Mouse (Mus musculus): ENCODE results near the gene Proca1. TPM values are rescaled to one million over a fixed set of nuclear protein-coding genes. Genes with fewer than 3 reads are reported as not detected.
A peak's percentile ranks its signal among the peaks of the same experiment; 100 is the strongest.
"Not testable (repeated sequence)": the region's sequence is repeated elsewhere in the genome, so short reads cannot be mapped to it uniquely, and the experiment has no call there.

The Proca1 gene
- polyA plus RNA-seq, 1 experiment from 2014 or later: 2.9 TPM

GRCm38 (mm10) chr11:78184702-78185101 is 8.5 kb upstream of the Proca1 start:
- H3K9me3 ChIP-seq; ATAC-seq (ENCODE audit: insufficient number of reproducible peaks, insufficient read depth, low FRiP score, low TSS enrichment); H3K27ac ChIP-seq; H3K9ac ChIP-seq; H3K4me3 ChIP-seq; H3K27me3 ChIP-seq; H3K4me2 ChIP-seq (replicated peaks): not testable (repeated sequence)
- peaks cover 29% of the 10 kb centered on the region for H3K4me1 ChIP-seq
- H3K36me3 ChIP-seq: peaks cover 24% of the 10 kb centered on the region
- WGBS: 91% methylated on average over 6 of the region's 6 CpGs

DNA sequence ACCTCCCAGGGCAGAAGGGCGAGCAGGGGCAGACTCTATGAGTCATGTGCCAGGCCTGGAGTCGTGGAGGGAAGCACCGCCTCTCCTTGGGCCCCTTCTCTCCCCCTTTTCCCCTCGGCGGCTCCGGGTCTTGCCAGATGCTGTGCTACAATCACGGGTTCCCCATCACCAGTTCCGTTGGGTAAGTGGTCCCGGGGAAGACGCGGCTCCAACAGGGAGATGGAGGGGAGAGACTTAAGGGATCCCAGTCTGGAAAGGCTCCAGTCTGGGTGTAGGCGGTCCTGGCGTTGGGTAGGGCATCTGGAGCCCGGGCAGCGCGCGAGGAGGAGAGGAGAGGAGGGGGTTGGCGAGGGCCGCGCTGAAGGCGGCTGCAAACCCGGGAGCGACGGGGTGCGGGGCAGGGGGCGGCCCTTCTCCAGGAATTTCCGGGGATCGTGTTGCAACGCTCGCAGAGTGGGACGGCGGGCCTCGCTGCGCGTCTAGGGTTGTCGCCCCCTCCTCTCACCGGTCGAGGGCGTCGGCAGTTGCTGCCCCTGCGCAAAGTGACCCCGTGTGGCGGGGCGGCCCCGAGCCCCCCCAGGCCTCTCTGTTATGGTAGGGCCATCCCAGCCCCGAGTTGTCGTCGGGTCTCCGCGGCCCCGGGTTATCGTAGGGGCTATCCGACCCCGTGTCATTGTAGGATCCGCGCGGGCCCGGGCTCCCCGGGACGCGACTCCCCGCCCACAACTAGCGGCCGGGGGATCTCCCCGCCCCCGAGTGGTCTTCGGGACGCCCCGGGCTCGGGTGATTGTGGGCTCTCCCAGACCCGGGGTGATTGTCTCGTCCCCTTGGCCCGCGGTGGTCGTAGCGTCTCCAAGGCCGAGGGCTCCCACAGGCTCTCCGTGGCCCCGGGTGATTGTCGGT is 4.6 kb upstream of the Proca1 start, which contains the start of gene Rab34:
Rab34 (plus strand) TSS at position 100 of the 903 bp plus-strand sequence.
- peak within 1 kb of the TSS; percentile 100 for H3K27ac ChIP-seq
- peaks cover 24% of the 10 kb centered on the region for H3K36me3 ChIP-seq
- under 1% methylated on average over 72 of the region's 80 CpGs for WGBS
- H3K27me3 ChIP-seq: no peaks in the 10 kb centered on the region
- no peaks in the 10 kb centered on the region for H3K9me3 ChIP-seq
- H3K9ac ChIP-seq: peak within 1 kb of the TSS; percentile 92
- H3K4me3 ChIP-seq: peak within 1 kb of the TSS; percentile 81
- peak within 1 kb of the TSS; percentile 51 for H3K4me2 ChIP-seq (replicated peaks)
- peak; percentile 89 for ATAC-seq (ENCODE audit: insufficient number of reproducible peaks, insufficient read depth, low FRiP score, low TSS enrichment)
- H3K4me1 ChIP-seq: peaks cover 10% of the 10 kb centered on the region

DNA sequence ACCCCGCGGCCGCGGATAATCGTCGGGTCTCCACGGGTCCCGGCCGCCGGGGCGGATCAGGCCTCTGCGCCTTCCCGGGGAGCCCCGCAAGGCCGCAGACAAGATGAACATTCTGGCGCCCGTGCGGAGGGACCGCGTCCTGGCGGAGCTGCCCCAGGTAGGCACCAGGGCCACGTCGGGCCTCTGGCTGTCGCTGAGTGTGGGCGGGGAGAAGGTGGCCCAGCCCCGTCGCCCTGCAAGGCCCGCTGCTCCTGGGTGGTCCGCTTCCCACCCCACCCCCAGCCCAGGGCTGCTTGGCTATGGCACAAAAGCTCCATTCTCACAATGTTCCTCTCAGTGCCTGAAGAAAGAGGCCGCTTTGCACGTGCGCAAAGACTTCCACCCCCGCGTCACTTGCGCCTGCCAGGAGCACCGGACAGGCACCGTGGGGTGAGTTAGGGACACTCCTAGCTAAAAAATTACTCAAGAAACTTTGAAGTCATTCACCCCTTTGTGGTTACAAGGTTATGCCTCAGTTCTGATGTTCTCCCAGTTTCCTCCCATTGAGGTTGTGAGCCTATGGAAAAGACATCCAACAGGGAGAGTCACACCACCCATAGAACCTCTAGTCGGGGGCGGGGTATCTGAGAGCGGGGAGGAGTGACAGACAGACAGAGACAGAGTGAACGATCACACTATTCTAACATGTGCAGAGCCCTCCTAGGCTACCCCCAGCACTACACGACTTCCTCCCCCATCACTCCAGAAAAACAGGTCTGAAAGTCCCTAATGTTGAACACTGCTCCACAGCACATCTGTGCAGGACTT is 3.8 kb upstream of the Proca1 start:
- peak overlapping the region; percentile 81 for H3K4me3 ChIP-seq
- peak overlapping the region; percentile 51 for H3K4me2 ChIP-seq (replicated peaks)
- H3K36me3 ChIP-seq: peaks cover 24% of the 10 kb centered on the region
- H3K9me3 ChIP-seq: no peaks in the 10 kb centered on the region
- H3K27ac ChIP-seq: peak overlapping the region; percentile 100
- H3K4me1 ChIP-seq: peaks cover 10% of the 10 kb centered on the region
- peak overlapping the region; percentile 92 for H3K9ac ChIP-seq
- ATAC-seq (ENCODE audit: insufficient number of reproducible peaks, insufficient read depth, low FRiP score, low TSS enrichment): peak; percentile 81
- WGBS: 0% methylated on average over 42 of the region's 42 CpGs
- no peaks in the 10 kb centered on the region for H3K27me3 ChIP-seq

- peak overlapping the region; percentile 81 for H3K4me3 ChIP-seq
- peak overlapping the region; percentile 100 for H3K27ac ChIP-seq
- H3K4me2 ChIP-seq (replicated peaks): peak overlapping the region; percentile 51
- H3K9me3 ChIP-seq: no peaks in the 10 kb centered on the region
- no peak for ATAC-seq (ENCODE audit: insufficient number of reproducible peaks, insufficient read depth, low FRiP score, low TSS enrichment)
- peak overlapping the region; percentile 92 for H3K9ac ChIP-seq
- H3K27me3 ChIP-seq: no peaks in the 10 kb centered on the region
- 55% methylated on average over 6 of the region's 6 CpGs for WGBS
- H3K4me1 ChIP-seq: peaks cover 12% of the 10 kb centered on the region
- peaks cover 24% of the 10 kb centered on the region for H3K36me3 ChIP-seq
Measured at GRCm38 (mm10) chr11:78190041-78190440, 3.2 kb upstream of the Proca1 start.

DNA sequence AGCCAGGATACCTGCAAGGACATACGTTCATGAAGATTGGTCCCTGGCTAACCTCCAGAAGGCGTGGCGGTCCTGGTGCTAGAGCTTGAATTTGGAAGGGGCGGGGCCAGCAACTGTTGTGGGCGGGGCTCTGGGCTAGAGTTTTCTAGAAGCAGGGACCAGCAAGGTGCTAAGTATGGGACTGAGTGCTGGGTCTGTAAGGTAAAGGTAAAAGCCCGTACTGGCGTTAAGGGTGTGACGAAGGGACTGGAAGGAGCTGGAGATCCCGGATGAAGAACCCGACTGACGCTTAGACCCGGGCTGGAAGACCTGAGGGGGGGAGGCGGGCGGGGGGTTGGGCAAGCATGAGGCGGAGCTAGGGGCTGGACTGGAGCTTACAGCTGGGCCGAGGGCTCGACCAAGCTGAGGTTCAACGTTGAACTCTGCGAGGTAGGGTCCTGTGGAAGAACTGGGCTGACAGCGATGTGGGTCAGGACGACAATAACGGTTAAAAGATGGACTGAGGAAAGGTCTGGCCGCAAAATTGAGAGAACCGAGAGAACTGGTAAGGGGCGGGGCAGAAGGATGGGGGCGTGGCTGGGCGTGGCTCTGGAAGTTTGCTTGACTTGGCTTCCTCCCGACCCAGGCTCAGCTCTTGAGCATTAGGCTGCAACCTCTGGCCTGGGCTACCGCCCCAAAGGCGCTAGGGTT is 1.4 kb downstream of the Proca1 start:
- Histone ChIP-seq H3K36me3 (peaks cover 24% of the 10 kb centered on the region), H3K9ac (peak overlapping the region; percentile 21; the same call in 1 of the 2 replicates), H3K4me3 (peak overlapping the region; percentile 40), H3K27me3 (no peaks in the 10 kb centered on the region), H3K9me3 (no peaks in the 10 kb centered on the region), H3K4me1 (peaks cover 14% of the 10 kb centered on the region), H3K27ac (peak overlapping the region; percentile 48), H3K4me2 (replicated peaks) (peak overlapping the region; percentile 56)
- 2% methylated on average over 30 of the region's 30 CpGs for WGBS
- peak; percentile 76 for ATAC-seq (ENCODE audit: insufficient number of reproducible peaks, insufficient read depth, low FRiP score, low TSS enrichment)

DNA sequence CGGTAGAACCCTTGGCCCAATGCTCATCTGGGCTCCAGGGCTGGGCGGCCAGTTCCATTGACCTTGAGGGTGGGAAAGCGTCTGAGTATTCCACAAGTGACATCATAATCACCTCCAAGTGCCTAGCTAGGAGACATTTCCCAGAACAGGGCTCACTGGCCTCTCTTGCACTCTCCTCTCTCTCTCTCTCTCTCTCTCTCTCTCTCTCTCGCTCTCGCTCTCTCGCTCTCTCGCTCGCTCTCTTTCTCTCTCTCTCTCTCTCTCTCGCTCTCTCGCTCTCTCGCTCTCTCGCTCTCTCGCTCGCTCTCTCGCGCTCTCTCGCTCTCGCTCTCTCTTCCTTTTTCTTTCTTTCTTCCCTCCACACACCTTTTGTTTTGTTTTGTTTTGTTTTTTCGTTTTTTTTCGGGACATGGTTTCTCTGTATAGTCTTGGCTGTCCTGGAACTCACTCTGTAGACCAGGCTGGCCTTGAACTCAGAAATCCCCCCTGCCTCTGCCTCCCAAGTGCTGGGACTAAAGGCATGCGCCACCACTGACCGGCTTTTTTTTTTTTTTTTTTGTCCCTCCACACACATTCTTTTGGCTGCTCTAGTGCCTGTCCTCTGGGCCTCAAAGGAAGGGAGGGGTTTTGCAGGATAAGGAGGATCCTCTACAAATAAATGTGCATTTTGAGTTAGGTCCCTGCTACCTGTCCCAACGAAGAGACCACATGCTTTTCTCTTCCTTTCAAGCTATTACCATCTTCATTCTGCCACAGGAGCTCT is 2.1 kb downstream of the Proca1 start:
- 64% methylated on average over 23 of the region's 23 CpGs for WGBS
- Histone ChIP-seq H3K27me3 (no peaks in the 10 kb centered on the region), H3K9me3 (no peaks in the 10 kb centered on the region), H3K27ac (peak overlapping the region; percentile 48), H3K4me3 (peak overlapping the region; percentile 40), H3K4me2 (replicated peaks) (peak overlapping the region; percentile 56), H3K36me3 (peaks cover 24% of the 10 kb centered on the region), H3K9ac (peak overlapping the region; percentile 21; the same call in 1 of the 2 replicates), H3K4me1 (peaks cover 7% of the 10 kb centered on the region)
- no peak; the same call in 1 of the 2 replicates for ATAC-seq (ENCODE audit: insufficient number of reproducible peaks, insufficient read depth, low FRiP score, low TSS enrichment)

DNA sequence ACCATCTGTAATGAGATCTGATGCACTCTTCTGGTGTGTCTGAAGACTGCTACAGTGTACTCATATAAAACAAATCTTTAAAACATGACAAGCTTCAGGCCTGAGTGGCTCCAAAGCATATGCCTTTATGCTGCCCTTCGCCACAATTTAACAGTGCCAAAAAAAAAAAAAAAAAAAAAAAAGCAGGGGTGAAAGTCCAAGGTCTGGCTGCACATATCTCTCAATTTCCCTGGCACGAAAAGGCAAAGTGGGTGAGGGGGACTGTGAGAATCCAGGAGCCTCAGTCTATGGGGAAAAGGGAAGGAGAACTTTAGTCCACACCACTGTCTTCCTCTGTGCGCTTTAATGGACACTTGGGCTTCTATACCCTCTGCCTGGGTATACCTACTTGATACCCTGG is 9.2 kb downstream of the Proca1 start:
- H3K9me3 ChIP-seq: no peaks in the 10 kb centered on the region
- H3K36me3 ChIP-seq: peaks cover 39% of the 10 kb centered on the region
- no peak overlapping the region for H3K27ac ChIP-seq
- H3K4me3 ChIP-seq: no peak overlapping the region
- H3K4me2 ChIP-seq (replicated peaks): no peak overlapping the region
- no peak for ATAC-seq (ENCODE audit: insufficient number of reproducible peaks, insufficient read depth, low FRiP score, low TSS enrichment)
- 82% methylated on average over 3 of the region's 3 CpGs for WGBS
- no peaks in the 10 kb centered on the region for H3K4me1 ChIP-seq
- no peaks in the 10 kb centered on the region for H3K27me3 ChIP-seq
- no peak overlapping the region for H3K9ac ChIP-seq

GRCm38 (mm10) chr11:78204287-78204686 is 11.1 kb downstream of the Proca1 start:
- no peaks in the 10 kb centered on the region for H3K9me3 ChIP-seq
- H3K4me1 ChIP-seq: no peaks in the 10 kb centered on the region
- H3K9ac ChIP-seq: no peak overlapping the region
- H3K27me3 ChIP-seq: no peaks in the 10 kb centered on the region
- peaks cover 59% of the 10 kb centered on the region for H3K36me3 ChIP-seq
- H3K4me2 ChIP-seq (replicated peaks): no peak overlapping the region
- no peak for ATAC-seq (ENCODE audit: insufficient number of reproducible peaks, insufficient read depth, low FRiP score, low TSS enrichment)
- WGBS: 84% methylated on average over 6 of the region's 6 CpGs
- H3K4me3 ChIP-seq: no peak overlapping the region
- no peak overlapping the region for H3K27ac ChIP-seq

- Histone ChIP-seq H3K4me2 (replicated peaks) (no peak overlapping the region), H3K9me3 (no peaks in the 10 kb centered on the region), H3K4me3 (no peak overlapping the region), H3K27ac (0 out of 2 replicates have a peak overlapping the region, but pooled peaks have one; percentile 25), H3K27me3 (no peaks in the 10 kb centered on the region), H3K36me3 (peaks cover 72% of the 10 kb centered on the region), H3K9ac (no peak overlapping the region), H3K4me1 (no peaks in the 10 kb centered on the region)
- WGBS: 79% methylated on average over 13 of the region's 13 CpGs
- ATAC-seq (ENCODE audit: insufficient number of reproducible peaks, insufficient read depth, low FRiP score, low TSS enrichment): no peak
Measured at GRCm38 (mm10) chr11:78205361-78206206, 12.4 kb downstream of the Proca1 start.

GRCm38 (mm10) chr11:78207190-78207589 is 14.0 kb downstream of the Proca1 start:
- H3K4me3 ChIP-seq: no peak overlapping the region
- peaks cover 88% of the 10 kb centered on the region for H3K36me3 ChIP-seq
- H3K4me1 ChIP-seq: no peaks in the 10 kb centered on the region
- H3K9me3 ChIP-seq: no peaks in the 10 kb centered on the region
- no peaks in the 10 kb centered on the region for H3K27me3 ChIP-seq
- ATAC-seq (ENCODE audit: insufficient number of reproducible peaks, insufficient read depth, low FRiP score, low TSS enrichment): no peak
- H3K9ac ChIP-seq: no peak overlapping the region
- no peak overlapping the region for H3K27ac ChIP-seq
- 81% methylated on average over 7 of the region's 7 CpGs for WGBS
- H3K4me2 ChIP-seq (replicated peaks): no peak overlapping the region

Data from embryonic facial prominence, embryonic 12.5 days (tissue).